Mouse (Mus musculus) embryo, embryonic 11 days (tissue): ENCODE measurements around the gene Mdga1.
A peak's percentile ranks its signal among the peaks of the same experiment; 100 is the strongest.
"Not testable (repeated sequence)": the region's sequence is repeated elsewhere in the genome, so short reads cannot be mapped to it uniquely, and the experiment has no call there.

Experiments used
- DNase-seq: peaks from one replicate; pipeline ENCODE4 v3.0.0-alpha.2; 2015

The Mdga1 gene

GRCm38 (mm10) chr17:29795050-29795770 is 174.7 kb downstream of the Mdga1 start:
- DNase-seq, result peak; percentile 75

DNA sequence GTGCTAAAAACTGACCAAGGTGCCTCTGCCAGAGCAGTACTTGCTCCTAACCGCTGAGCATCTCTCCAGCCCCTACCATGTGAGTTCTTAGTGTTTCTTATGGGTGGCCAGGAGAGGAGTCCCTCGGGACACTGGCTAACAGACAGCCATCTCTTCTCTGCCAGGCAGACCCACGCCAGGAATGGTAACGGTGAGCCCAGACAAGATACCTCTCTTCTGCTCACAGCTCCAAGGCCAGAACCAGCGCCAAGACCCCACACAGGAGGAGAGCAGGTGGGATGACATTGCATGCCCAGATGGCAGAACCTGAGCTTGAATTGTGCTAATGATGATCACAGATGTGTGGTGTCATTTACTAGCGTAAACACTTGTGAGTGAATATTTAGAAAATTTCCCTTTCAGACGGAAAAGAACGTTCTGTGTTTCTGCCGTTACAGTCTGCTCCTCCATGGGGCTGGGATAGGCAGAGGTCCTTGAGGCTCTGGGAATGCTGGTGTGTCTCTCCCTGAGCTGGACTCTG is 178.3 kb downstream of the Mdga1 start:
- no peak for DNase-seq

GRCm38 (mm10) chr17:29790231-29790740 is 179.6 kb downstream of the Mdga1 start:
- no peak for DNase-seq

GRCm38 (mm10) chr17:29789715-29790114 is 180.2 kb downstream of the Mdga1 start:
- no peak for DNase-seq

- no peak for DNase-seq
These were observed 181.3 kb downstream of the Mdga1 start for GRCm38 (mm10) chr17:29788573-29788972.

GRCm38 (mm10) chr17:29784820-29785219 is 185.1 kb downstream of the Mdga1 start:
- no peak for DNase-seq

DNA sequence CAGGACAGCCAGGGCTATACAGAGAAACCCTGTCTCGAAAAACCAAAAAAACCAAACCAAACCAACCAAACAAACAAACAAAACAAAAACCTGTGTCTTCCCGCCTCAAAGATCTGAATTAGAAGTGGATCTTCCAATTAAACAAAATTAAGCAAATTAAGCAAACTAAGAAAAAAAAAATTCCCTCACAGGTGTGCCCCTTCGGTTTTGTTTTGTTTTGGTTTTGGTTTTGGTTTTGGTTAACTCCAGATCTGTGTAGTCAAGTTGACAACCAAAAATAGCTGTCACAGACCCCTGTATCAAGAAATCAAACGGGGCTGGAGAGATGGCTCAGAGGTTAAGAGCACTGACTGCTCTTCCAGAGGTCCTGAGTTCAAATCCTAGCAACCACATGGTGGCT is 188.4 kb downstream of the Mdga1 start:
- DNase-seq, result not testable (repeated sequence)

DNA sequence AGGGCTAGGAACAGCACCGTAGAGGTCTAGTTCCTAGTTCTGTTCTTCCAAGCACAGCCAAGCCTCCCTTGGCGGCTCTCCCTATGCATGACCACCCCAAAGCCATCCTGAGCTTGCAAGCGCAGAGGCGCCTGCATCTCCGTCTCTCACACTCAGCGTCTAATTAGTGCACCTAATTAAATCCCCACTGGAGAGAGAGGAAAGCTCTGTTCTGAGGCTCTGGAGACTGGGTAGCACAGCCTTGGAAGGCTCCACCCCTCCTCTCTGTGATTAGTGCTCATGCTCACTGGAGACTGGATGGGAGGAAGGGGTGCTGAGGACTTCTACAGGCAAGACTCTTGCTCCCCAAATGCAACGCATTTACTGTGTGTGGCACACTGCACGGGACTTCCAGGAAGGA is 191.9 kb downstream of the Mdga1 start:
- no peak for DNase-seq
